Mouse (Mus musculus): ENCODE measurements around the gene Fam207a. TPM values are rescaled to one million over a fixed set of nuclear protein-coding genes. Genes with fewer than 3 reads are reported as not detected.

Fam207a gene
- total RNA-seq, 2 experiments from 2014 or later, result 11.5 to 36.3 TPM

DNA sequence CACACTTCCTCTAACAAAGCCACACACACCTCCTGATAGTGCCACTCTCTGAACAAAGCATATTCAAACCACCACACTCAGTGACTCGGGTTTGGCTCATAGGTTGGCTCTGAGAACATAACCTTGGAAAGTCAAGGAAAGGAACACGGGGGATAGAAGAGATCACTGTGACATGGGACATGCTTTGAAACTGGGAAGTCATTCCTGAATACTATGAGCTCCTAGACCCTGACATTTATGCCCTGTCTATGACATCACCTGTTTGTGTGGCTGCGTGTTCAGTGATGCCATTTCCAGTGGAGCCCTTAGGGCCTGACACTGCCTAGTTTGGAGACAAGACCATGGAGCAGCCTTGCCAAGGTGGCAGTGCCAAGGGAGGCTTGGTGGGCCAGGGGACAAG lies 57.9 kb downstream of the Fam207a start:
- no peak for ATAC-seq (ENCODE audit: poor library complexity, severe bottlenecking)

DNA sequence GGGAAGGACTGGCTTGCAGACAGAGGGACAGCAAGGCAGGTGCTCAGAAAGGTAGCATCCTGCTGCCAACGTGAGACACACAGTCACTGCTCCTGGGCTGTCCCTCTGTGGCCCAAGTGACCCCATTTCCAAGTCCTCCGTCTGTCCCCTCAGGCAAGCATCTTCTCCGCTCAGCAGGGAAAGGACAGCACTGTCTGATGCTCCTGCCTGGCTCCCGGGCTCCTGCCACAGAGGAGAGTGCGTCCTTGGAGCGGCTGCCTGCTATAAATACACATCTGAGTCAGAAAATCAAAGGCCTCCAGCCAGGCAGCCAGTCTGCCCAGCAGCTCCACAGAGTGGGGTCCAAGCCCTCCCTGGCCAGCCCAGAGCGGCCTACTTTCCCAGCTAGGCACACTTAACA lies 59.1 kb downstream of the Fam207a start:
- no peak for ATAC-seq (ENCODE audit: poor library complexity, severe bottlenecking)

DNA sequence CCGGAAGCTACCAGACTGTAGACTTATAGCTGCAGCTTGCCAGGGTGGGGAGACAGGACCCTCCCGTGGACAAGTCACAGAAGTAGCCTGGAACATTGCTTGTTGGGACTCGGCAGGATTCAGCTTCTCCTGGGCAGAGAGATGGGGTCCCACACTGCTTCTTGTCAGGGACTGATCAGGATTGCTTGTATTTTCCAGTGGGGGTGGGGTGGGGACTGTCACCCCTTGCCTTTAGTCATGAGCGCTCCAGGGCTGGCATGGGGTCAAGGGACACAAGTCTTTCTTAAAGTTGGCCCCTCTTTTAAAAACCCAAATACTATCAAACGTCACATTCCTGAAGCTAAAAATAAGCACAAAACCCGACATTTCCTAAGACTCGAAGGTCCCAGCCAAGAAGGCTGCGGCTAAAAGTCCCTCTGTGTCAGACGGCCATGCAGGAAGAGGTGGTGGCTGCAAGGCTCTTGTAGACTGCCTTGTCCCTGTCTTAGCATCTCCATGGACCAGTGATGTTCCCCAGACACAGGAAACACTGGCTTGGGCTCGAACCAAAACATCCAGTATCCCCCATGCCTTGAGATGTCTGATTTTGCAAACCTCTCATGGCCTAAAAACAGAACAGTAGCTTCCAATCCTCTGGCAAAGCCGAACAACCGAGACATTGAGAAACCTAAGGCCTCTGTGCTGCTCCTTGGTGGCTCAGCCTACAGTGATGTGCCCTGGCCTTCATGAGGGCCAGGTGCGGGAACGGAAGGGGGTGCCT lies 60.2 kb downstream of the Fam207a start:
- ATAC-seq (ENCODE audit: poor library complexity, severe bottlenecking), result no peak

DNA sequence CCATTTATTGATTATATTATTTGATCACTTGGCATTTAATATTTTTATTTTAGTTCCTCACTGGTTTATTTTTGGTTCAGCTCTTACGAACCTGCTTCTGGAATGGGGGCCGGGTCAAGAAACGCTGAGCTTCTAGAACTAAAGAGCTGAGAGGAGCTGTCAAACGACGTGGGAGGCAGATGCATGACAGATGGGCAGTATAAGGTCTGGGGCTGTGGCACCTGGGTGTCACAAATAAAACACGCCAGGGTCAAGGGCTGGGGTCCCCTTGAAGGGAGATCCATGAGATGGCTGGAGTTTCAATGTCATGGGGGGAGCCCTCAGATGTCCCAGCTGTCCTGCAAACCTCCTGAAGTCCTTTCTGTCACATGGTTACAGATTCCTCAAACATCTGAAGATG lies 60.8 kb downstream of the Fam207a start:
- no peak for ATAC-seq (ENCODE audit: poor library complexity, severe bottlenecking)

DNA sequence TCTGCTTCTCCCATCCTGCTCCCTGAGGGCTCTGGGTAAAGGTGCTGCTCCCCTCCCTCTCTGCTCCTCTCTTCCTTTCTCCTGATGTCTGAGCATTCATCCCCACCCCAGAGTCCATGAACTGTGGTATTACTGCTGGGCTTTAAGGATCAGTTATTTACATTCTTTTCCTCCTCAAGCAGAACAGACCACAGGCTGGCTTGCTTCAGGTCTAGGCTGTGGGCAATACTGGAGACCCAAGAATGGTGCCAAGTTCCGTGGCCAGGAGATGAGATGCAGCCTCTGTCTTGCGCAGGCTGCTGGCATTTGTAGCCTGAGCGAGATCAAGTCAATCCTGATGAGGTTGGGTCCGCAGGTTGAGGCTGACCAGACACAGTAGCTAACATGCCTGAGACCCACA lies 63.8 kb downstream of the Fam207a start:
- no peak for ATAC-seq (ENCODE audit: poor library complexity, severe bottlenecking)

DNA sequence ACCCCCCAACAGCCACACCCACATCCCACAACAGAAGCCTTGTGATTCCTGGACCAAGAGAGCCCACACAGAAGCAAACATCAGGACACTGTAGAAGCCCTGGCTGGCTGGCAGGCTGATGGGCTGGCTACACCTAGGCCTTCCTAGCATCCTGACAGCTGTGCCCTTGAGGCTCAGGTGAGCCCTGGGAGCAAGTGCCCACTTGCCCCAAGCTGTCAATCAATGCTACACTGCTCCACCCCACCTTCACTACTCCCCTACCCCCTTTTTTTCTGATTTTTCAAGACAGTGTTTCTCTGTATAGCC lies 65.5 kb downstream of the Fam207a start:
- ATAC-seq (ENCODE audit: poor library complexity, severe bottlenecking), result no peak

DNA sequence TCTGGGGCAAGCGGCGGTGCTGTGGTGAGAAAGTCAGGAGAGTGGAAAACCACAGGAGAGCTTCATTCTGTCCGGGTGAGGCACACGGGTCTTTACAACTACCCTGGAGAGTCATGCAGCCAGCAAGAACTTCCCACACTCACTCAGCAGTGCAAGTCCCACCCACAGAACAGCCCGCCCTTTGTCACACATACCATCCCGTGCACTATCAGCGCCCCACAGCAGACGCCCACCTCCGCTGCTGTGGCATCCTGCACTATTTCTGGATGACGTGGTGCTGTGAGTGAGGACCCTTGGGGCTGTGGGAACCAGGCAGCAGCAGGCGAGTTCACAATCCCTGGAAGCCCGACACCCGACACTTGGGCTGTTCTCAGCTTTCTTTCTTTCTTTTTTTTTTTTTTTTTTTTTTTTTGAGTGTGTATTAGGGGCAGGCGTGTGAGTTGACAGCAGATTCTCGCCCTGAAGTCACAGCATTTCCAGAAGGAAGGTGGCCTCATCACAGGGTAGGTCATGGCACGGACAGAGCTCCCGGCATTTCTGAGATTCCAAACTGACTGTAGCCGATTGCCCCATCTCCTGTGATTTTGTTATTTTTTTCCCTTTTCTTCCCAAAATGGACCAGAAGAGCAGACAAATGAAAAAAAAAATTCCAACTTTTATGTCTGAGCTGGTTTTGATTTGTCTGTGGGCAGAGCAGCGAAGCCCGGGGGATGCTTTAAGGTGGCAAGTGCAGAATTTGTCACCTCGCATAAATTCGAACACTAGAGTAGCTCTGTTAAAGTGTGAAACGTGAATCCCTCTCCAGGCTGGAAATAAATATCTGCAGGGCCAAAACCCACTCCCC lies 66.0 kb downstream of the Fam207a start:
- ATAC-seq (ENCODE audit: poor library complexity, severe bottlenecking), result no peak

DNA sequence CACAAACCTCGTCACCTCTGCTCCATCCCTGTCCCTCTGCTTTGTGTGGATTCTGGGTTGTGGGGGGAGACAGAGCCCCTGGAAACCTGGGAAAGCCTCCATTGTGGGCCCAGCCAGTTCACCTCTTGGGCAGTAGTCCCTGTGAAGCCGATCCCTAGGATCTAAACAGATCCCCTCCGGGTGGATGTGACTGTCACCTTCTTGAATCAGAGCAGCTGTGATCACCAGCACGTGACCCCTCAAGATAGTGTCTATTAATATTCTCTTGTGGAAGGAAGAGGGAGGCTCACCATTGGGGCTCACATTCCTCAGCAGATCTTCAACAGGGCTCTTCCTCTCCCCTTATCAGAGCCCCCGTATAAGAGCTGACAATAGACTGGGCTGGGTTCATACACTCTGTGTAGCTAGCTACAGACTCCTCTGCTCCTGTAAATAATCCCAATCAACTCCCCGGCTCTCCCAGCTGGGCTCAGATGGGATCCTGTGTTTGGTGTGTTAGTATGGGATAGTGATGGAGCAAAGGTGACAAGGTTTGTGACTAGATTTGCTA lies 66.8 kb downstream of the Fam207a start:
- no peak for ATAC-seq (ENCODE audit: poor library complexity, severe bottlenecking)

DNA sequence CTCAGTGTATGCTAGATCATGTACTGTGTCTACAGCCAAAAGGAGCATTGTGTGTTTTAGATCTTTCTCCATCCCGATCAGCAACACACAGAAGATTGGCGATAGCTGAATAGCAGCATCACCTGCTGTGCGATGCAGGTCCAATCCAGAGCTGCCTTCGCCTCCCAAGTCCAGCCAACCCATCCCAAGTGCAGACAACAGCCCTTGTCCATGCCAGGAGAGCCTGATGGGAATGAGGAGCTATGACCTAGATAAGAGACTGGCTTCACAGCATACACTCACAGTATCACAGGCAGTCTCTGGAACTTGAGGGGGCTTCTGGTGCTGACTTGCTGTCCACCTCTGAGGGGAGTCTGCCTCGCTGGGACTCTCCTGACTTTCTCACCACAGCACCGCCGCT lies 67.4 kb downstream of the Fam207a start:
- no peak for ATAC-seq (ENCODE audit: poor library complexity, severe bottlenecking)

DNA sequence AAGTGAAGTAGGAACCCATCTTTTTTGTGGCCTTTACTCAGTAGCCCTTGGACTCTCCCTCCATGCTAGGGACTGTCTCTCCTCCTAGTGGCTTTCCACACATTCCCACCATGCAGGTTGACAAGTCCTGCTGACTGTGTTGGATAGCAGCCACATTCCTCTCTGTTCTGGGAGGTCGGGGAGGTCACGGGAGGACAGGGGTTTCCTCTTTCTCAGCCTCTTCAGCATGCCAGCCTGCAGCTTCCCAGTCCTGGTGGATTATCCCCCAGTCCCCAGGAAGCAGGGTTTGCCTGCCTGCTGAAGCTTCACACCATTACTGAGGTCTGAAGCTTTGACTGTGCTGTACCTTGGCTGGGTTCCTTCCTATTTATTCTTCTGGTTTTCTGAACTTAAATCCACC lies 67.8 kb downstream of the Fam207a start:
- ATAC-seq (ENCODE audit: poor library complexity, severe bottlenecking), result no peak

DNA sequence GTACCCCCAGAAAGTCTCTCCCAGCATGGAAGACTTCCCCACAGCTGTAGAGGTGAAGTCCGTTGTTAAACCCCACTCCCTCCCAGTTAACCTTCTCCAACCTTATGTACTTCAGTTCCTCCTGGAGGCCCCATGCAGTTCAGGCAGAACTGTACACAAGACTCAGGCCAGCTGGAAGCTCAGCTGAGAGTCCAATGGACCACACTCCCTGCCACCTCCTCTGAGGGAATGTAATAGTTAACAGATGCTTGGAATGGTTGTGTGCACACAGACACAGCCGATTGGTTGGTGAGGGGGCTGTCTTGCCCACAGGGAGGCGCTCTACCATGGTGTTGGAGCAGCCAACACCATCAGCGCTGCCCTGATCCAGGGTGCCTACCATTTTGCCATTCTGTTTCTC lies 73.3 kb downstream of the Fam207a start:
- no peak for ATAC-seq (ENCODE audit: poor library complexity, severe bottlenecking)

DNA sequence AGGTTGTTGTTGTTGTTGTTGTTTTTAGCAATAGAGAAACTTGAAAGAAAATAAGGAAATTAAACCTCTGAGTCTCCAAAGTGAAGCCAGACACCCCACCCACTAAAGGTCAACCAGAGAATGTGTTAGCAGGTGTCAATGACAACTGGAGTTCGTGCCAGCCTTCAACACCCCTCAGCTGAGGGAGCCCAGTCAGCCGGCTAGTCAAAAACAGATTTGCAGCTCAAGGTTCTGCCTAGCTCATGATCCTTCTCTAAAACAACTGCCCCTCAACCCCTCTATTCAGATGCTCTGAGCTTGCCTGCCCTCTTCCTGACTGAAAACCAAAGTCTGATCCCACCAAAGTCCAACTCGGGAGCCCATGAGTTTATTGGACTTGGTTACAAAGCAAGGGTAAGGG lies 73.8 kb downstream of the Fam207a start:
- ATAC-seq (ENCODE audit: poor library complexity, severe bottlenecking), result no peak

DNA sequence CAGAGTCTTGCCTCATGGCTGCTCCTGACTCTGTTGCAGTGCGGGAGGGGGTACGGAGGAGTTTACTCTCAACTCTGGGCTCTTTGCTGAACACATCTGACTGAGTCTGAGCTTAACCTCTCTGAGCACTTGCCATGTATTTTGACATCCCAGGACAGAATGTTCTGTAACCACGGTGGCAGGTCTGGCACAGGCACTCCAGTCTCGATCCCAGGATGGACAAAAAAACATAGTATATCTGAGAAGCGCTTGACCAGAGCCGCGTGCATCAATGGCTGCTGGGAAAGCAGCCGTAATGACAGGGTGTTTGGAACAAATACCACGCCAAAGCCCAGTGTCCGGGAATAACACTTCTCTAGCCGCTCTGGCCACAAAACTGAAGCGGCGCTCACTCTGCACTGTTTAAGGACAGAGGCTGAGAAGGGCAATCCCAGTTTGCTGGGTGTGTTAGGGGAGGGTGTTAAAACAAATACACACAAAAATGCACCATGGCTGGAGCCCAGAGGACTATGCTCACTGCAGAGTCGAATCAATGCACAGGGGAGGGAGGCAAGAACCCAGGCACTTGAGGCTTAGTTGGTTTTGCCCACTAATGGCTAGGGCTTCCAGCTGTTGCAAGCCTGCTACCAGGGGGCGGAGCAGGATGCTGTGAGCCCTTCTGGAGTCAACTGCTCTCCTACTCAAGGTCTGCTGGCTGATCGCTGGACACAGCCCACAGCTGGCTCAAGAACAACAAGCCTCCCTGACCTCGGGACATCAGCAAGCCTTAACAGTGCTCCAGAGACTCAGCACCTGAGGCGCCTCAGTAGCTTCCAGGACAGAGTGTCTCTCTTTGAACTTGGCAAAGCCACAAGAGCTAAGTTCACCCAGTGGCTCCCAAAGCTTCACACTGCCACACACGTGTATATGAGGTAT lies 74.5 kb downstream of the Fam207a start:
- no peak for ATAC-seq (ENCODE audit: poor library complexity, severe bottlenecking)

DNA sequence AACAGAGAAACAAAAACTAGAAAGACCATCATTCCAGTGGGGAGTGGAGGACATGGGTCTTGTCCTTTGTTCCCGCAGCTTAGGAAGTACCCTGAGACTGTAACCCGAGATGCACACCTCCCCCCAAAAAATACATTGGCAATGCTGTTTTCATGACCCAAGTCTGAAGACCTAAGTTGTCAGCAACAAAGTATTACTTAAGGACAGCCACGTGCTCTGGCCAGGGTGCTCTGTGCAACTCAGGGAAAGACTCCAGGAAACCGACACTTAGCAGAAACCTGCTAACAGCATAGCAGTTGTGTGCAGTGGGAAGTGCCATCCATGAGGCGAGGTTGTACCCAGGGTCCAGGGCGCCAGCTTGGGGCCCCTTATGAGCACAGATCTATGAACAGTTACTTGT lies 75.3 kb downstream of the Fam207a start:
- no peak for ATAC-seq (ENCODE audit: poor library complexity, severe bottlenecking)

DNA sequence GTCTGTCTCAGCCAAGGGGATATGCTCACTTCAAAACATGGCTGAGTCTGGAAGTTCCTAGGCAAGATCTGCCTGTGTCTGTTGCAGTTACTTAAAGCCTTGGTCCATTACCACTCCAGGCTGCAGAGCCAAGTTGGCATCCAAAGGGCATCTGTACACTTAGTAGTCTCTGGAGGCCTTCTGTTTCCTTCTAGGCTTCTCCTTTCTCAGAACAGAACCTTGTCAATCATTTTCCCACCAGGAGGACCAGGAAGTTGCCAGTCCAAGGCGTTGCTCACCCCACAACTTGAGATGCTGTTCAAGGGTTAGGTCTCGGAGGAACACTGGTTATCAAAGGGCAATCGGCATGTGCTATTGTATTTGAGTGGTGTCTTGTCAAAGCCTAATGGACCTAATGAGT lies 76.6 kb downstream of the Fam207a start:
- no peak for ATAC-seq (ENCODE audit: poor library complexity, severe bottlenecking)

DNA sequence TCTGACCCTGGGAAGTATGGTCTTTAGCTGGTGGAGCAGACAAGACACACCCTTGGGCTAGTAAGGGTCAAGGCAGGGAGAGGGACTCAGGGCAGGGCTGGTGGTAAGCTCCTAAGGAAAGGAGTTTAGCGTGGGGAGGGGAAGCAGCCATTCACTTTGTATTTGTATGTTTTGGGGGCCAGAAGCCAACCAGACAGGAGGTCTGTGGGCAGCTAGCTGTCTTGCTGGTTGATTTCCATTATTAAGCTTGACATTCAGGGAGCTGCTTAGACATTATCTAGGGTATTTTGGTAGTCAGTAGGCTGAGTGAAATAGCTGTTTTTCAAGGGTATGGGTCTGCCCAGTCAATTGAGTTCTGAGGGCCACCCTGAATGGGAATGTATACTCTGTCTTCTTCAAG lies 77.6 kb downstream of the Fam207a start:
- ATAC-seq (ENCODE audit: poor library complexity, severe bottlenecking), result no peak

Other genes with a start within 250 kb of the Fam207a start
- 0.02 and 0.05 TPM in 2 replicates for gene Adarb1, start 97.5 kb downstream of the Fam207a start, total RNA-seq (2015)
- gene Adarb1, start 97.5 kb downstream of the Fam207a start, total RNA-seq (2017), result 0.20 and 0.37 TPM in 2 replicates
- 342 TPM in 2 replicates for gene Itgb2, start 14.5 kb upstream of the Fam207a start, total RNA-seq (2015)
- gene Itgb2, start 14.5 kb upstream of the Fam207a start, total RNA-seq (2017), result 400 and 419 TPM in 2 replicates
- 82.8 and 97.8 TPM in 2 replicates for gene Pttg1ip, start 65.9 kb upstream of the Fam207a start, total RNA-seq (2015)
- gene Pttg1ip, start 65.9 kb upstream of the Fam207a start, total RNA-seq (2017), result 50.0 and 54.8 TPM in 2 replicates
- 22.1 and 22.7 TPM in 2 replicates for gene Sumo3, start 90.3 kb upstream of the Fam207a start, total RNA-seq (2015)
- 118 and 137 TPM in 2 replicates for gene Sumo3, start 90.3 kb upstream of the Fam207a start, total RNA-seq (2017)
- not detected in 2 replicates for gene Gm49325, start 90.4 kb upstream of the Fam207a start, total RNA-seq (2015)
- not detected in 2 replicates for gene Gm49325, start 90.4 kb upstream of the Fam207a start, total RNA-seq (2017)
- 15.3 and 18.1 TPM in 2 replicates for gene Ube2g2, start 106.5 kb upstream of the Fam207a start, total RNA-seq (2015)
- 27.4 and 40.0 TPM in 2 replicates for gene Ube2g2, start 106.5 kb upstream of the Fam207a start, total RNA-seq (2017)
- gene Tspear, start 170.8 kb upstream of the Fam207a start, total RNA-seq (2015), result not detected in 2 replicates
- gene Tspear, start 170.8 kb upstream of the Fam207a start, total RNA-seq (2017), result not detected in 2 replicates
- not detected in 2 replicates for gene Gm19402, start 175.0 kb upstream of the Fam207a start, total RNA-seq (2015)
- gene Gm19402, start 175.0 kb upstream of the Fam207a start, total RNA-seq (2017), result not detected in 2 replicates
- not detected in 2 replicates for gene Gm9508, start 181.4 kb upstream of the Fam207a start, total RNA-seq (2015)
- gene Gm9508, start 181.4 kb upstream of the Fam207a start, total RNA-seq (2017), result not detected in 2 replicates
- gene Gm10272, start 190.8 kb upstream of the Fam207a start, total RNA-seq (2015), result not detected in 2 replicates
- not detected in 2 replicates for gene Gm10272, start 190.8 kb upstream of the Fam207a start, total RNA-seq (2017)
- not detected in 2 replicates for gene Gm10024, start 195.7 kb upstream of the Fam207a start, total RNA-seq (2015)
- not detected in 2 replicates for gene Gm10024, start 195.7 kb upstream of the Fam207a start, total RNA-seq (2017)
- gene Gm10142, start 200.0 kb upstream of the Fam207a start, total RNA-seq (2015), result not detected in 2 replicates
- gene Gm10142, start 200.0 kb upstream of the Fam207a start, total RNA-seq (2017), result not detected in 2 replicates
- not detected in 2 replicates for gene Krtap12-1, start 204.8 kb upstream of the Fam207a start, total RNA-seq (2015)
- not detected in 2 replicates for gene Krtap12-1, start 204.8 kb upstream of the Fam207a start, total RNA-seq (2017)
- gene Gm10100, start 210.7 kb upstream of the Fam207a start, total RNA-seq (2015), result not detected in 2 replicates
- not detected in 2 replicates for gene Gm10100, start 210.7 kb upstream of the Fam207a start, total RNA-seq (2017)
- gene Gm18596, start 226.9 kb upstream of the Fam207a start, total RNA-seq (2015), result not detected in 2 replicates
- gene Gm18596, start 226.9 kb upstream of the Fam207a start, total RNA-seq (2017), result not detected in 2 replicates
- not detected in 2 replicates for gene Gm9736, start 235.6 kb upstream of the Fam207a start, total RNA-seq (2015)
- not detected in 2 replicates for gene Gm9736, start 235.6 kb upstream of the Fam207a start, total RNA-seq (2017)
- not detected in 2 replicates for gene Gm3233, start 243.9 kb upstream of the Fam207a start, total RNA-seq (2015)
- gene Gm3233, start 243.9 kb upstream of the Fam207a start, total RNA-seq (2017), result not detected in 2 replicates